Mouse (Mus musculus) B cell, adult 2 months (primary cell): ENCODE data around the gene Inpp5k.

Experiments used
- DNase-seq, 2 experiments: peaks; one replicate each; pipeline ENCODE4 v3.0.0; 2022

The Inpp5k gene

GRCm38 (mm10) chr11:75621426-75621825 is 9.4 kb upstream of the Inpp5k start:
- DNase-seq = no peak

- DNase-seq = peak; percentile 42 to 47
These were observed 8.0 kb upstream of the Inpp5k start for GRCm38 (mm10) chr11:75622588-75623329.

GRCm38 (mm10) chr11:75624102-75624554 is 6.7 kb upstream of the Inpp5k start:
- no peak for DNase-seq

- DNase-seq = no peak
These were observed 5.0 kb upstream of the Inpp5k start for GRCm38 (mm10) chr11:75625820-75626219.

GRCm38 (mm10) chr11:75630098-75630497 is 690 bp upstream of the Inpp5k start:
- DNase-seq = no peak

GRCm38 (mm10) chr11:75631561-75632225 is 905 bp downstream of the Inpp5k start:
- DNase-seq = peak; percentile 62 to 63

- DNase-seq = no peak
These were observed 2.1 kb downstream of the Inpp5k start for GRCm38 (mm10) chr11:75632921-75633320.

- DNase-seq = no peak
These were observed 4.0 kb downstream of the Inpp5k start for GRCm38 (mm10) chr11:75634801-75635200.

- DNase-seq = no peak
These were observed 4.5 kb downstream of the Inpp5k start for GRCm38 (mm10) chr11:75635315-75635714.

GRCm38 (mm10) chr11:75643323-75643722 is 12.5 kb downstream of the Inpp5k start:
- no peak for DNase-seq

- peak; percentile 46 to 50 for DNase-seq
These were observed 13.9 kb downstream of the Inpp5k start for GRCm38 (mm10) chr11:75644684-75645083.

- DNase-seq = no peak
These were observed 17.0 kb downstream of the Inpp5k start for GRCm38 (mm10) chr11:75647681-75648211.

- DNase-seq = peak; percentile 21 to 23
These were observed 18.4 kb downstream of the Inpp5k start for GRCm38 (mm10) chr11:75649155-75649561.

GRCm38 (mm10) chr11:75650311-75650710 is 19.5 kb downstream of the Inpp5k start, which contains the start of gene Myo1c:
TSS of gene Myo1c (plus strand) at chr11:75650504.
- no peak for DNase-seq

- DNase-seq = no peak
These were observed 20.2 kb downstream of the Inpp5k start for GRCm38 (mm10) chr11:75650958-75651425.

- DNase-seq = peak; percentile 91 to 93
These were observed 20.8 kb downstream of the Inpp5k start for GRCm38 (mm10) chr11:75651426-75652221.

GRCm38 (mm10) chr11:75652222-75652941 is 21.6 kb downstream of the Inpp5k start:
- peak; percentile 83 to 85 for DNase-seq

- DNase-seq = no peak
These were observed 22.3 kb downstream of the Inpp5k start for GRCm38 (mm10) chr11:75652942-75653684.

- DNase-seq = peak; percentile 92
These were observed 23.1 kb downstream of the Inpp5k start for GRCm38 (mm10) chr11:75653781-75654470.

- DNase-seq = peak; percentile 94 to 95
These were observed 23.9 kb downstream of the Inpp5k start for GRCm38 (mm10) chr11:75654471-75655390.
